In the genomic region with DNA sequence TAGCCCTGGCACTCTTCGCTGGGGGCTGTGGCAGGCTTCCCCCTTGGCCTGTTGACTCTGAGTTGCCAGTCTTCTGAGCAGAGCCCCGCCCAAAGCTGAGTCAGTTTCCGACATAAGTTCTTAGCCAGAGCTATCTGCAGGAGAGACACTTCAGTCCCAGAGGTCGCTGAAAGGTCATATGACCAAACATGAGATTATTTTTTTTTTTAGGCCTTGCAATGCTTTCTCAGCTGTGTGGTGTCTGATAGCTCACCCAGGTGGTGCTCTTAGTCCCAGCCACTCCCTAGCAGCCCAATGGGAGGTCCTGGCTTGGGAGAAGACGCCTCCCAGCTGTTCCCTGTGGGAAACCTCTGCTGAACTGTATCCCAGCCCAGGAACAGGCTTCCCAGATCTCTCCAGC, we compare ENCODE assay signal across 8 mouse cellular contexts. TPM values are rescaled to one million over a fixed set of nuclear protein-coding genes. Genes with fewer than 3 reads are reported as not detected.
DNase-seq lines count a peak whose midpoint lies in the region; ATAC-seq and TF ChIP-seq lines count a peak whose summit lies in the region.

No protein-coding gene starts in this region.

- H3K4me3 ChIP-seq in ES-E14 (ENCODE audit: insufficient read depth in 1 of 2, low read depth in 1 of 2, low read length in 2 of 2, poor library complexity in 1 of 2, severe bottlenecking in 1 of 2) = 0 out of 4 replicates have a peak overlapping the region, but pooled peaks of 1 of the 2 experiments have one; percentile 11
- no peak overlapping the region for H3K4me3 ChIP-seq in liver, embryonic 16.5 days (ENCODE audit: low read depth, low read length)

- peak overlapping the region; percentile 1; the same call in 1 of the 2 replicates for H3K9ac ChIP-seq in ES-E14 (ENCODE audit: insufficient read depth, low read depth, low read length, poor library complexity, severe bottlenecking)
- no peak overlapping the region for H3K9ac ChIP-seq in liver, embryonic 16.5 days (ENCODE audit: low read depth, low read length)

- ATAC-seq in erythroblast, adult 5-6 weeks (replicated peaks; ENCODE audit: low FRiP score, poor library complexity, severe bottlenecking) = 0 out of 2 replicates have a peak, but pooled peaks have one; percentile 12
- ATAC-seq in inflammation-experienced regulatory T-cells, adult 6 months = peak; percentile 92
- ATAC-seq in liver, embryonic 16.5 days (ENCODE audit: low read depth) = 0 out of 2 replicates have a peak, but pooled peaks have one; percentile 31

- H3K9me3 ChIP-seq in ES-E14 (ENCODE audit: control insufficient read depth, insufficient read depth, low read depth, low read length) = no peaks in the 10 kb centered on the region
- no peaks in the 10 kb centered on the region for H3K9me3 ChIP-seq in liver, embryonic 16.5 days (replicated peaks; ENCODE audit: control insufficient read depth, low read length)

- H3K27me3 ChIP-seq in liver, embryonic 16.5 days (ENCODE audit: control insufficient read depth, insufficient read depth, low read depth, low read length) = no peaks in the 10 kb centered on the region

- DNase-seq in 3134 (ENCODE audit: extremely low read depth, insufficient read length, low spot score) = peak; percentile 84
- DNase-seq in ES-E14 (ENCODE audit: low read depth, low spot score) = no peak
- no peak for DNase-seq in right cerebral cortex, postnatal 14 days
- no peak for DNase-seq in right cerebral cortex, postnatal 25 days
- DNase-seq in thymus, postnatal 4 days = no peak

- H3K36me3 ChIP-seq in ES-E14 (ENCODE audit: control insufficient read depth, insufficient read depth, low read length, poor library complexity, severe bottlenecking) = no peaks in the 10 kb centered on the region; the same call in 1 of the 2 replicates
- no peaks in the 10 kb centered on the region; the same call in 1 of the 2 replicates for H3K36me3 ChIP-seq in liver, embryonic 16.5 days (ENCODE audit: control insufficient read depth, insufficient read depth)

- peaks cover 12 to 60% of the 10 kb centered on the region in 2 experiments for H3K4me1 ChIP-seq in ES-E14 (ENCODE audit: control insufficient read depth in 2 of 2, insufficient read depth in 2 of 2, low read length in 2 of 2, poor library complexity in 1 of 2)
- peaks cover 26% of the 10 kb centered on the region for H3K4me1 ChIP-seq in liver, embryonic 16.5 days (ENCODE audit: control insufficient read depth, low read depth, low read length)

- peak overlapping the region; percentile 61; the same call in 1 of the 2 replicates for H3K27ac ChIP-seq in ES-E14 (ENCODE audit: insufficient read depth, low read depth, low read length, poor library complexity, severe bottlenecking)
- no peak overlapping the region for H3K27ac ChIP-seq in liver, embryonic 16.5 days (ENCODE audit: low read length)

- in situ Hi-C loops in ES-E14 (cut with MboI; ENCODE audit: low sequenced_read_pairs in 2 of 2, unreplicated experiment in 2 of 2) = no loop called here

- WGBS in liver, embryonic 16.5 days (ENCODE audit: insufficient replicate concordance) = 22% methylated on average over 5 of the region's 5 CpGs

- no peak overlapping the region for H3K4me2 ChIP-seq in liver, embryonic 16.5 days (ENCODE audit: low read depth, low read length)

TF ChIP-seq in ES-E14, 5 proteins besides CTCF, POLR2A, EP300 and RAD21:
- TF ChIP-seq MAFK (IDR thresholded peaks at IDR 0.05; ENCODE audit: insufficient read depth, low read depth, low read length) (no peak), ZC3H11A (IDR thresholded peaks at IDR 0.05; ENCODE audit: borderline replicate concordance, low read depth, low read length) (no peak), ZNF384 (IDR thresholded peaks at IDR 0.05; ENCODE audit: low read depth, low read length) (no peak), CHD2 (IDR thresholded peaks at IDR 0.05; ENCODE audit: low read depth, low read length) (no peak), HCFC1 (IDR thresholded peaks at IDR 0.05; ENCODE audit: borderline replicate concordance, insufficient read depth, low read length) (no peak)

RNA-seq across cellular contexts. Expression of gene Trim8, which starts 22.7 kb away (rescaled TPM):
- total RNA-seq in ES-E14 (2012; rRNA removed) = 26.1 and 33.2 TPM in 2 replicates
- 5.4 and 6.1 TPM in 2 replicates for total RNA-seq in erythroblast, adult 5-6 weeks (2015; ENCODE audit: low replicate concordance)
- 2.0 and 6.4 TPM in 2 replicates for total RNA-seq in erythroblast, adult 5-6 weeks (2017; ENCODE audit: low replicate concordance)
- polyA plus RNA-seq in inflammation-experienced regulatory T-cells, adult 6 months (2017; shearing (Covaris generic)) = 10 to 100 TPM; 24.1 to 26.3 (median 25.9) TPM
- polyA plus RNA-seq in liver, embryonic 16.5 days (2015; fragmentation: Nextera tagmentation; extraction: Ambion mirVana) = 7.7 and 10.5 TPM in 2 replicates

Comparison
In these comparisons a context has a peak if more than half of its experiments do, and no peak if none do; other contexts are left out.
1. ATAC-seq: peak in every context shown above with its lines; median percentile 92 in inflammation-experienced regulatory T-cells, adult 6 months; 31 in liver, embryonic 16.5 days; 12 in erythroblast, adult 5-6 weeks.